Mouse (Mus musculus) ES-E14 (cell line): ENCODE measurements around the gene Serpinb6e. TPM values are rescaled to one million over a fixed set of nuclear protein-coding genes. Genes with fewer than 3 reads are reported as not detected.

Experiments
- DNase-seq: peaks from one replicate; pipeline ENCODE4 v3.0.0-alpha.2; 2013; ENCODE audit warnings: low read depth, low spot score
- H3K27ac ChIP-seq: 2 replicates; pipeline ENCODE4 v1.5.1; 2012; ENCODE audit warnings: low read depth, mild to moderate bottlenecking, low read length, moderate library complexity, mixed read lengths; ENCODE audit not compliant: poor library complexity, insufficient read depth, severe bottlenecking
- H3K36me3 ChIP-seq: 2 replicates; pipeline ENCODE4 v1.6.1; 2012; ENCODE audit warnings: mild to moderate bottlenecking, low read length, moderate library complexity, mixed read lengths; ENCODE audit not compliant: control insufficient read depth, poor library complexity, insufficient read depth, severe bottlenecking
- H3K4me1 ChIP-seq, 2 experiments: fragments of 150-350 bp in 1 of 2; sonication (generic) in 1 of 2; 2 replicates each; pipeline ENCODE4 v1.6.1; 2012; ENCODE audit warnings: low read length in 2 of 2, mild to moderate bottlenecking in 1 of 2, mixed read lengths in 1 of 2; ENCODE audit not compliant: control insufficient read depth in 2 of 2, insufficient read depth in 2 of 2, poor library complexity in 1 of 2
- H3K4me3 ChIP-seq, 2 experiments: fragments of 150-350 bp in 1 of 2; sonication (generic) in 1 of 2; 2 replicates each; pipeline ENCODE4 v1.5.1; 2012; ENCODE audit warnings: low read length in 2 of 2, low read depth in 1 of 2, mild to moderate bottlenecking in 1 of 2, mixed read lengths in 1 of 2; ENCODE audit not compliant: insufficient read depth in 1 of 2, poor library complexity in 1 of 2, severe bottlenecking in 1 of 2
- H3K9ac ChIP-seq: 2 replicates; pipeline ENCODE4 v1.6.1; 2012; ENCODE audit warnings: low read depth, mild to moderate bottlenecking, low read length, mixed read lengths; ENCODE audit not compliant: poor library complexity, insufficient read depth, severe bottlenecking
- H3K9me3 ChIP-seq: fragments of 150-350 bp; sonication (generic); 2 replicates; pipeline ENCODE4 v1.6.1; 2012; ENCODE audit warnings: low read depth, mild to moderate bottlenecking, low read length; ENCODE audit not compliant: control insufficient read depth, insufficient read depth
- CHD2 ChIP-seq: IDR thresholded peaks from 2 replicates; pipeline ENCODE4 v1.6.1; 2014; ENCODE audit warnings: mild to moderate bottlenecking, low read depth, low read length, inconsistent platforms
- HCFC1 ChIP-seq: IDR thresholded peaks from 2 replicates; pipeline ENCODE4 v1.6.1; 2012; ENCODE audit warnings: low read length, inconsistent platforms, borderline replicate concordance; ENCODE audit not compliant: insufficient read depth
- MAFK ChIP-seq: IDR thresholded peaks from 2 replicates; pipeline ENCODE4 v1.6.1; 2014; ENCODE audit warnings: mild to moderate bottlenecking, low read depth, low read length, inconsistent platforms; ENCODE audit not compliant: insufficient read depth
- ZC3H11A ChIP-seq: IDR thresholded peaks from 2 replicates; pipeline ENCODE4 v1.6.1; 2012; ENCODE audit warnings: low read depth, mild to moderate bottlenecking, inconsistent platforms, low read length, borderline replicate concordance
- ZNF384 ChIP-seq: IDR thresholded peaks from 2 replicates; pipeline ENCODE4 v1.6.1; 2012; ENCODE audit warnings: low read depth, low read length, inconsistent platforms
- in situ Hi-C, 2 experiments: fragments of 600-800 bp; cut with MboI; formaldehyde crosslinking; loops; one replicate each; pipeline ENCODE4 v1.15.1; 2025; ENCODE audit warnings: low sequenced_read_pairs in 2 of 2, inconsistent platforms in 1 of 2; ENCODE audit not compliant: unreplicated experiment in 2 of 2
- total RNA-seq: library from RNA; depleted of rRNA; stranded (reverse); fragments of 300-350 nt; gene quantifications from 2 replicates; pipeline ENCODE4 v1.2.3, GENCODE M21; 2012; rRNA removed

Serpinb6e gene
- not detected in 2 replicates for total RNA-seq

GRCm38 (mm10) chr13:33843308-33843707 is at the start of gene Serpinb6e:
Gene Serpinb6e (minus strand): TSS chr13:33843408.
- DNase-seq, result no peak
- Histone ChIP-seq H3K4me1 (no peaks in the 10 kb centered on the region), H3K27ac (no peak within 1 kb of the TSS), H3K36me3 (no peaks in the 10 kb centered on the region), H3K9ac (no peak within 1 kb of the TSS), H3K4me3 (no peak within 1 kb of the TSS), H3K9me3 (no peaks in the 10 kb centered on the region)
- no peak for TF ChIP-seq ZC3H11A
- no peak for TF ChIP-seq MAFK
- no peak for TF ChIP-seq ZNF384
- TF ChIP-seq HCFC1, result no peak
- in situ Hi-C loops, result no loop called here

- H3K4me1 ChIP-seq, result no peaks in the 10 kb centered on the region
- DNase-seq, result no peak
- no peaks in the 10 kb centered on the region for H3K9me3 ChIP-seq
- no peak overlapping the region for H3K27ac ChIP-seq
- H3K4me3 ChIP-seq, result no peak overlapping the region
- no peaks in the 10 kb centered on the region for H3K36me3 ChIP-seq
- in situ Hi-C loops, result no loop called here
- H3K9ac ChIP-seq, result no peak overlapping the region
- TF ChIP-seq ZC3H11A (no peak), HCFC1 (no peak), ZNF384 (0 out of 2 replicates have a peak, but pooled peaks have one; percentile 57), MAFK (no peak)
Observed at GRCm38 (mm10) chr13:33830751-33831150, 12.5 kb downstream of the Serpinb6e start.

- in situ Hi-C loops, result no loop called here
- no peaks in the 10 kb centered on the region for H3K36me3 ChIP-seq
Observed at GRCm38 (mm10) chr13:33823421-33823820, 19.8 kb downstream of the Serpinb6e start.

GRCm38 (mm10) chr13:33821490-33822143 is 21.6 kb downstream of the Serpinb6e start:
- Histone ChIP-seq H3K9me3 (no peaks in the 10 kb centered on the region), H3K36me3 (no peaks in the 10 kb centered on the region), H3K4me1 (no peaks in the 10 kb centered on the region), H3K4me3 (no peak overlapping the region), H3K9ac (no peak overlapping the region), H3K27ac (no peak overlapping the region)
- in situ Hi-C loops, result no loop called here
- no peak for DNase-seq
- TF ChIP-seq ZNF384 (peak; percentile 96), ZC3H11A (no peak)

More at GRCm38 (mm10) chr13:33823421-33823820, 19.8 kb downstream of the Serpinb6e start:
- Histone ChIP-seq H3K4me3 (no peak overlapping the region), H3K9ac (no peak overlapping the region), H3K27ac (no peak overlapping the region), H3K9me3 (no peaks in the 10 kb centered on the region), H3K4me1 (no peaks in the 10 kb centered on the region)
- DNase-seq, result no peak
- TF ChIP-seq ZC3H11A (no peak), MAFK (no peak), CHD2 (no peak), ZNF384 (no peak), HCFC1 (no peak)

Other genes starting within 250 kb of the Serpinb6e start
- gene Serpinb6d, start 182.0 kb downstream of the Serpinb6e start, total RNA-seq, result not detected in 2 replicates
- gene Serpinb6c, start 62.3 kb upstream of the Serpinb6e start, total RNA-seq, result 3.7 and 7.1 TPM in 2 replicates
- gene Nqo2, start 121.3 kb upstream of the Serpinb6e start, total RNA-seq, result 12.2 and 15.0 TPM in 2 replicates
- 7.7 and 10.0 TPM in 2 replicates for gene Ripk1, start 159.0 kb upstream of the Serpinb6e start, total RNA-seq
- gene Serpinb6a, start 159.4 kb upstream of the Serpinb6e start, total RNA-seq, result 41.7 and 57.2 TPM in 2 replicates
- 9.6 and 10.5 TPM in 2 replicates for gene Bphl, start 194.2 kb upstream of the Serpinb6e start, total RNA-seq
- 35.6 and 62.2 TPM in 2 replicates for gene Tubb2a, start 234.6 kb upstream of the Serpinb6e start, total RNA-seq